16 mouse cellular contexts compared by ENCODE assay signal in genomic region chr6:93478521-93478920, GRCm38 (mm10).
"Had no signal": no experiment of that assay in that cellular context is flagged by ENCODE, and none has a peak within 500 bp of the region (broad histone marks: within the 10 kb centered on the region; RNA-seq: fewer than 3 reads in every experiment).

No protein-coding gene starts in this region.

- H3K4me3 ChIP-seq: neural tube, embryonic 13.5 days; neural tube, embryonic 15.5 days; stomach, embryonic 15.5 days had no signal

- H3K27ac ChIP-seq: neural tube, embryonic 13.5 days; neural tube, embryonic 15.5 days; stomach, embryonic 15.5 days; stomach, postnatal 0 days had no signal

- H3K9me3 ChIP-seq: neural tube, embryonic 13.5 days; neural tube, embryonic 15.5 days; stomach, embryonic 15.5 days had no signal

- DNase-seq: retina, postnatal 1 day; right cerebral cortex, adult 18-20 months; right cerebral cortex, postnatal 14 days; right cerebral cortex, postnatal 25 days; right cerebral cortex, postnatal 4 days; spleen, adult 18-20 months; thymus, adult 18-20 months; thymus, adult 2 months; thymus, postnatal 14 days; thymus, postnatal 25 days; thymus, postnatal 36 days; thymus, postnatal 4 days had no signal

- H3K9ac ChIP-seq: neural tube, embryonic 13.5 days; neural tube, embryonic 15.5 days; stomach, embryonic 15.5 days had no signal

- H3K36me3 ChIP-seq: neural tube, embryonic 13.5 days; neural tube, embryonic 15.5 days; stomach, embryonic 15.5 days had no signal

- H3K4me1 ChIP-seq: neural tube, embryonic 13.5 days; neural tube, embryonic 15.5 days; stomach, embryonic 15.5 days had no signal
